Mouse (Mus musculus) kidney, embryonic 14.5 days (tissue): ENCODE measurements around the gene Rtn4ip1. TPM values are rescaled to one million over a fixed set of nuclear protein-coding genes. Genes with fewer than 3 reads are reported as not detected.
A peak's percentile ranks its signal among the peaks of the same experiment; 100 is the strongest.
"Not testable (repeated sequence)": the region's sequence is repeated elsewhere in the genome, so short reads cannot be mapped to it uniquely, and the experiment has no call there.

Experiments used
- ATAC-seq: fragments of 200-750 bp; cut with Nextera tagmentation; 2 replicates; pipeline ENCODE4 v1.8.0; 2017; ENCODE audit warnings: moderate number of reproducible peaks, mild to moderate bottlenecking, moderate TSS enrichment, moderate library complexity; ENCODE audit not compliant: low FRiP score, low TSS enrichment
- H3K27ac ChIP-seq: fragments of 300-500 bp; sonication (generic); 2 replicates; pipeline ENCODE4 v1.5.1; 2014; ENCODE audit warnings: low read depth, mild to moderate bottlenecking, low read length, moderate library complexity, mixed read lengths
- H3K27me3 ChIP-seq: fragments of 300-500 bp; sonication (generic); 2 replicates; pipeline ENCODE4 v1.6.1; 2014; ENCODE audit warnings: mild to moderate bottlenecking, low read length; ENCODE audit not compliant: control insufficient read depth, insufficient read depth
- H3K36me3 ChIP-seq: fragments of 300-500 bp; sonication (generic); 2 replicates; pipeline ENCODE4 v1.6.1; 2014; ENCODE audit warnings: low read length, mixed read lengths; ENCODE audit not compliant: control insufficient read depth, insufficient read depth
- H3K4me1 ChIP-seq: fragments of 300-500 bp; sonication (generic); 2 replicates; pipeline ENCODE4 v1.6.1; 2014; ENCODE audit warnings: low read length, mixed read lengths; ENCODE audit not compliant: control insufficient read depth, insufficient read depth
- H3K4me2 ChIP-seq: fragments of 300-500 bp; sonication (generic); replicated peaks from 2 replicates; pipeline ENCODE4 v1.6.1; 2014; ENCODE audit warnings: low read depth, mild to moderate bottlenecking, low read length
- H3K4me3 ChIP-seq: fragments of 300-500 bp; sonication (generic); 2 replicates; pipeline ENCODE4 v1.5.1; 2014; ENCODE audit warnings: mild to moderate bottlenecking, low read length
- H3K9ac ChIP-seq: fragments of 300-500 bp; sonication (generic); 2 replicates; pipeline ENCODE4 v1.6.1; 2014; ENCODE audit warnings: low read depth, mild to moderate bottlenecking, low read length, moderate library complexity
- H3K9me3 ChIP-seq: fragments of 300-500 bp; sonication (generic); 2 replicates; pipeline ENCODE4 v1.6.1; 2016; ENCODE audit warnings: low read length; ENCODE audit not compliant: control insufficient read depth
- WGBS: fragments of 180-500 bp; shearing (Covaris S2); extraction: QIAGEN DNeasy Blood & Tissue Kit; methylation state at CpG from one replicate; pipeline ENCODE4 v1.1.7; 2014; 5-methylcytosine and 5-hydroxymethylcytosine counted together
- polyA plus RNA-seq: library from polyadenylated mRNA; unstranded; fragments of >200 nt; fragmentation: Nextera tagmentation; extraction: Ambion mirVana; gene quantifications from 2 replicates; pipeline ENCODE4 v1.2.1, GENCODE M21; 2014

The Rtn4ip1 gene
- polyA plus RNA-seq, 1 experiment from 2014 or later, result 15.8 TPM

GRCm38 (mm10) chr10:43918696-43919608 lies 17.3 kb downstream of the Rtn4ip1 start:
- Histone ChIP-seq H3K27me3 (no peaks in the 10 kb centered on the region), H3K4me3 (no peak overlapping the region), H3K4me2 (no peak overlapping the region), H3K9ac (no peak overlapping the region), H3K27ac (no peak overlapping the region), H3K4me1 (no peaks in the 10 kb centered on the region), H3K36me3 (no peaks in the 10 kb centered on the region), H3K9me3 (no peaks in the 10 kb centered on the region)
- WGBS, result 43% methylated on average over 17 of the region's 17 CpGs
- ATAC-seq, result peak; percentile 86

GRCm38 (mm10) chr10:43923096-43923495 lies 21.5 kb downstream of the Rtn4ip1 start:
- Histone ChIP-seq H3K27me3 (no peaks in the 10 kb centered on the region), H3K9me3 (no peaks in the 10 kb centered on the region), H3K4me3 (no peak overlapping the region), H3K9ac (no peak overlapping the region), H3K4me2 (no peak overlapping the region), H3K36me3 (no peaks in the 10 kb centered on the region), H3K27ac (no peak overlapping the region), H3K4me1 (no peaks in the 10 kb centered on the region)
- ATAC-seq, result no peak
- 92% methylated on average over 3 of the region's 3 CpGs for WGBS

GRCm38 (mm10) chr10:43925776-43926175 lies 24.2 kb downstream of the Rtn4ip1 start:
- not testable (repeated sequence) for H3K27me3 ChIP-seq, H3K4me2 ChIP-seq, ATAC-seq, H3K27ac ChIP-seq, H3K36me3 ChIP-seq, H3K9ac ChIP-seq, H3K9me3 ChIP-seq, H3K4me3 ChIP-seq, H3K4me1 ChIP-seq
- 90% methylated on average over 8 of the region's 9 CpGs for WGBS

GRCm38 (mm10) chr10:43927736-43928135 lies 26.1 kb downstream of the Rtn4ip1 start:
- Histone ChIP-seq H3K9ac (no peak overlapping the region), H3K4me2 (no peak overlapping the region), H3K9me3 (no peaks in the 10 kb centered on the region), H3K4me3 (no peak overlapping the region), H3K36me3 (peaks cover under 1% of the 10 kb centered on the region; the same call in 1 of the 2 replicates), H3K4me1 (no peaks in the 10 kb centered on the region), H3K27ac (no peak overlapping the region), H3K27me3 (no peaks in the 10 kb centered on the region)
- WGBS, result 80% methylated on average over 8 of the region's 8 CpGs
- no peak for ATAC-seq

GRCm38 (mm10) chr10:43928596-43928995 lies 27.0 kb downstream of the Rtn4ip1 start:
- Histone ChIP-seq H3K9me3 (no peaks in the 10 kb centered on the region), H3K4me3 (no peak overlapping the region), H3K4me2 (no peak overlapping the region), H3K27ac (no peak overlapping the region), H3K36me3 (peaks cover 3% of the 10 kb centered on the region; the same call in 1 of the 2 replicates), H3K9ac (no peak overlapping the region), H3K27me3 (no peaks in the 10 kb centered on the region), H3K4me1 (no peaks in the 10 kb centered on the region)
- ATAC-seq, result no peak
- 87% methylated on average over 5 of the region's 5 CpGs for WGBS

GRCm38 (mm10) chr10:43939136-43939662 lies 37.6 kb downstream of the Rtn4ip1 start:
- no peak for ATAC-seq
- Histone ChIP-seq H3K27me3 (no peaks in the 10 kb centered on the region), H3K9me3 (no peaks in the 10 kb centered on the region), H3K27ac (no peak overlapping the region), H3K36me3 (no peaks in the 10 kb centered on the region), H3K4me1 (no peaks in the 10 kb centered on the region), H3K4me2 (no peak overlapping the region), H3K9ac (no peak overlapping the region), H3K4me3 (no peak overlapping the region)
- 75% methylated on average over 6 of the region's 6 CpGs for whole genome bisulfite sequencing

- ATAC-seq, result no peak
These were observed 42.1 kb downstream of the Rtn4ip1 start for GRCm38 (mm10) chr10:43943736-43944135.

GRCm38 (mm10) chr10:43945435-43945834 lies 43.8 kb downstream of the Rtn4ip1 start:
- Histone ChIP-seq H3K4me3 (no peak overlapping the region), H3K4me1 (no peaks in the 10 kb centered on the region), H3K27me3 (no peaks in the 10 kb centered on the region), H3K4me2 (no peak overlapping the region), H3K9me3 (no peaks in the 10 kb centered on the region), H3K27ac (no peak overlapping the region), H3K36me3 (peaks cover 5% of the 10 kb centered on the region; the same call in 1 of the 2 replicates), H3K9ac (no peak overlapping the region)
- ATAC-seq, result peak; percentile 65; the same call in 1 of the 2 replicates
- WGBS, result 55% methylated on average over 4 of the region's 4 CpGs

More at GRCm38 (mm10) chr10:43943736-43944135, 42.1 kb downstream of the Rtn4ip1 start:
- Histone ChIP-seq H3K4me1 (no peaks in the 10 kb centered on the region), H3K9ac (no peak overlapping the region), H3K4me3 (no peak overlapping the region), H3K9me3 (no peaks in the 10 kb centered on the region), H3K27ac (no peak overlapping the region), H3K4me2 (no peak overlapping the region), H3K36me3 (peaks cover 5% of the 10 kb centered on the region; the same call in 1 of the 2 replicates), H3K27me3 (no peaks in the 10 kb centered on the region)
- 72% methylated on average over 4 of the region's 4 CpGs for WGBS

- H3K4me3 ChIP-seq, result no peak overlapping the region
- no peak overlapping the region for H3K27ac ChIP-seq
- H3K36me3 ChIP-seq, result no peaks in the 10 kb centered on the region
- no peak overlapping the region for H3K4me2 ChIP-seq
- ATAC-seq, result no peak
- no peaks in the 10 kb centered on the region for H3K27me3 ChIP-seq
- H3K9ac ChIP-seq, result no peak overlapping the region
- no peaks in the 10 kb centered on the region for H3K4me1 ChIP-seq
- H3K9me3 ChIP-seq, result no peaks in the 10 kb centered on the region
These were observed 52.3 kb downstream of the Rtn4ip1 start for GRCm38 (mm10) chr10:43953942-43954341.
